Mouse (Mus musculus) skeletal muscle tissue, adult 2 months (tissue): Measurements from ENCODE around the gene Krt7.
A peak's percentile ranks its signal among the peaks of the same experiment; 100 is the strongest.

Source experiments
- DNase-seq: peaks from one replicate; pipeline ENCODE4 v3.0.0-alpha.2; 2012; ENCODE audit warnings: low read depth, low spot score

Krt7 gene

GRCm38 (mm10) chr15:101375956-101376775, 34.7 kb upstream of the Krt7 start:
- no peak for DNase-seq

- DNase-seq, result no peak
Measured at GRCm38 (mm10) chr15:101376776-101377061, 34.1 kb upstream of the Krt7 start.

- DNase-seq, result no peak
Measured at GRCm38 (mm10) chr15:101378646-101379045, 32.2 kb upstream of the Krt7 start.

DNA sequence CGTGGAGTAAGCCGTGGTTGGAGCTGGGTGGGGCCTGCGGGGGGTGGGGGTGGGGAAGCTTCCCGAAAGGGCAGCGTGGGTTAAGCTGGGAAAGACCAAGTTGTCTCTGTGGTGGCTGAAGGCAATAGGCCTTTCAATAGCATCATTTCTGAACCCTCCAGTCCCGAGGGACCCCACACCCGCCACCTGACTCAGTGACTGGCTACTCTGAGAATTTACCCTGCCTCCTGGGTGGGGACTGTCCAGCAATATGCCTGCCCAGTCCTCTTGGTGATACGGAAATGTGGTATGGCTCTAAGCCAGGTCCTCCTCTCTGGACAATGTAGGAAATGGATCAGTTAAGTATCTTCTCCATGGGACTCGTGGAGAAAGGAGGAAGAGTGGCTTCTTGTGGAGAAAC, 29.1 kb upstream of the Krt7 start:
- peak; percentile 80 for DNase-seq

- peak; percentile 76 for DNase-seq
Measured at GRCm38 (mm10) chr15:101382811-101383210, 28.0 kb upstream of the Krt7 start.

DNA sequence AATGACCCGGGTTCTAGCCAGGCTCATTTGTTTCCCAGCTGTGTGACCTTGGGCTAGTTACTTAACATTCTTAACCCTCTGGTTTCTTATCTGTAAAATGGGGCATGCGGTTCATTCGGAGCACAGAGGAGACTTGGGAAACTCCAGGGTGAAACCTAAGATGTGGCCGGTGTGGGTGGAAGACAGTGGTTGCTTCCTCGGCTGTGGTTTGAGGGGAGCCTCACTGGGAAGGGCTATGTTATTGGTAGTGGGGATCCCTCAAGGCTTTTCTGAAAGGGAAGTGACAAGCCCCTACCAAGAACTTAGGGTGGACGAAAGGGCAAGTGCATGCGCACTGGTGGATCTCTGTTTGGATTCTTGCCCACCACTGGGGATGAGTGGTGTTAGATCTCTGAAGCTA, 26.2 kb upstream of the Krt7 start:
- DNase-seq, result no peak

- peak; percentile 84 for DNase-seq
Measured at GRCm38 (mm10) chr15:101385064-101385463, 25.8 kb upstream of the Krt7 start.

DNA sequence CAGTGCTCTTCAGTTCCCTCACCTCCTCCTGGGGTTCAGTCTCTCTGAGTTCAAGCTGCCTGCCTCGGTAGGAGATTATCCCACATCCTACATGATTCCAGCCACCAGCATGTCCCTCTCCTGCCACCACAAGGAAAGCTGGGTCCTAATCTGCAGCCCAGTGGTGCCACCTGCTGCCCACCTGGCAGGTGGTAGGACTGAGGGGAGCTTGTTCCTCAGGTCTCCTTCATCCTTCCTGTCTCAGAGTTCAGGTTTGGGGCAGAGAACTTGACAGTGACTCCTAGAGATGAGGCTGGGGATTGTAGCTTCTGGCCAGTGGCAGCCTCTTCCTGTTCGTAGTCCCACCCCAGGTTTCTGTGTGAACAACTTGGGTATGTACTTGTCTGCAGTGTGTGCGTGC, 23.7 kb upstream of the Krt7 start:
- no peak for DNase-seq

DNA sequence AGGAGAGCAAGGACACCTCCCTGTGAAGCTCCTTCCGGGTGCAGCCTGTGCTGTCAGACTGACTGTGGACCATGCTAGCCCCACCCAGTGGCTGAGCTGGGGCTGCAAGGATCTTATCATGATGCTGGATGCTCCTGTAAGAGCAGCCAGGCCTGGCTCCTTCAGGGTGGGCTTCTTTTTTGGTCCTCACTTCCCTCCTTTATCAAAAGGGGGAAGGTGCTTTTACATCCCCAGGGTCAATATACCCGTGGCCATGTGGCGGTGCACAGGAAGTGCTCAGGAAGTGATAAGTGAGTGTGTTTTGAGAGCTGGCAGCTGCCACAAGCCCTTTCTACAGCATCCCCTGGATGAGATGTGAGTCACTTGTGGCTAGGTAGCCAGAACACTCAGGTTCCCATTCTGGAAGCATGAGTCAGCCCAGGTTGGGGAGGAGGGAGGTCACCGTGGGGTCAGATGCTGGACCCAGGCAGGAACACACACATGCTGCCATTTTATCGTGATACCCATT, 22.8 kb upstream of the Krt7 start:
- DNase-seq, result no peak

DNA sequence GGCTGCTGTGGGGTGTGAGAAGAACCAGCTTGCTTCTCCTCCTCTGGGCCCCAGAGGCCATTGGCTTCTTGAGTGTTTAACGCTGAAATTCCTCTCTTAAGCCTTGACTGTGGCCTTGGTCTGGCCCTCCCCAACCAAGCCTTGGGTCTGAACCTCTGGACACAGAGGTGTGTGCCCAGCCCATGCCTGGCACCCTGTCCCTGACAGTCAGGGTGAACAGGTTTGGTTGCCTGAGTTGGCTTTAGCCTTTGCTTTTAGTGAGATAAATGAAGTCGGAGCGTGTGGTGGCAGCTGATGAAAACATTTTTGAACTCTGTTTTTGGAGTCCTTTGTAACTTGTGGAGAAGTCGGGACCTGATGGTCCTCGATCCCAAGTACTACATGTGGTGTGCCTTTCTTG, 20.6 kb upstream of the Krt7 start:
- DNase-seq, result no peak

- DNase-seq, result no peak
Measured at GRCm38 (mm10) chr15:101392251-101392650, 18.6 kb upstream of the Krt7 start.

- DNase-seq, result no peak
Measured at GRCm38 (mm10) chr15:101394908-101395307, 15.9 kb upstream of the Krt7 start.

GRCm38 (mm10) chr15:101396466-101396865, 14.4 kb upstream of the Krt7 start:
- no peak for DNase-seq

GRCm38 (mm10) chr15:101396921-101397320, 13.9 kb upstream of the Krt7 start:
- no peak for DNase-seq

- DNase-seq, result no peak
Measured at GRCm38 (mm10) chr15:101397683-101398082, 13.2 kb upstream of the Krt7 start.

DNA sequence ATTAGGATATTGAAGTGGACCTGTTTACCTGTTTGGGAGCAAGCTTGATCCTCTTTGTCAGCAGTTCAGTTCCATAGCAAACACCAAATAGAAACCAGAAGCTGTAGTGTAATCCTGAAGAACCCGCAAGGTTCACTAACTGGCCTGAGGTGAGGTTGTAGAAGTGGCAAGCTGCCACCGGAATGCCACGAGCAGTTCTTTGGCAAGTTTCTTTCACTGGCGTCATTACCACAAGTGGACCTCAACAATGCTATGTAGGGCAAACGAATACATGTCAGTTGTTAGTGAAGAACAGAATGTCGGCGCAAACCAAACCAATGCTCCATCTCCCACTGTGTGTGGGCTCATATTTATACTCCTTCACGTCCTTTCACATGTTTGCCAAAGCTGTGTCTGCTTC, 12.6 kb upstream of the Krt7 start:
- no peak for DNase-seq

- DNase-seq, result no peak
Measured at GRCm38 (mm10) chr15:101412188-101412587, 1.3 kb downstream of the Krt7 start.

- DNase-seq, result peak; percentile 20
Measured at GRCm38 (mm10) chr15:101413916-101414635, 3.2 kb downstream of the Krt7 start.

- no peak for DNase-seq
Measured at GRCm38 (mm10) chr15:101414807-101415565, 4.1 kb downstream of the Krt7 start.

DNA sequence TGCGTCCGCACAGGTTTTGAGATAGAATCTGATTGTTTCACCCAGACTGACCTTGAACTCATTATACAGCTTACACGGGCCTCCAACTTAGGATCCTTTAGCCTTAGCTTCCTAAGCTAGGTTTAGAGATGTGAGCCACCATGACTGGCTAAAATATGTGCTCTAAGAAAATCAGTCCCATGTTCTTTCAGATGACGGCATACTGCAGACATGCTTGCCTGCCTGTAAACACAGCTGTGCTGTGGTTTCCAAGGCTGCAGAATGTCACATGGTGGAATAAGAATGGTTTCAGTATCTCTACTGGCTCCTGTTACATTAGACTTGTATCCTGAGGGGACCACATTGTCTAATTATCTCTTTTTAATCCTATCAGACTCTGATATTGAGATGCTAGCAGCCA, 8.1 kb downstream of the Krt7 start:
- DNase-seq, result peak; percentile 12

DNA sequence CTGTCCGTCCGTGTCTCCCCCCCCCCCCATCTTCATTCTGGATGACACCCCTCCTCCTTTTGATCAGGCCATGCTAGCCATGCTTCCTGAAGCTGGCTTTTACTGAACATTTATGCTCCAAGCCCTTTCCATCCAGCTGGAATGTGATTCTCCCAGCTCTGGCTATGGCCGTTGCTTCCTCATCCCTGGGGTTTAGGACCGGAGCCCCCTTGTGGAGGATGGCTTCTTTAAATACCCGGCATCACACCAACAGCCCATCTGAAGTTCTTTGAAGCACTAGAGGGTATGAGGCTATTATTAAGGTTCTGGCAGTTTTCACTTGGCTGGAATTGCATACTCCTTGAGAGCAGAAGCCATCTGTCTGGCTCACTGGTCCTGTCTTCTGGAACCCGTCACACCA, 10.1 kb downstream of the Krt7 start:
- no peak for DNase-seq

- DNase-seq, result no peak
Measured at GRCm38 (mm10) chr15:101424914-101425313, 14.1 kb downstream of the Krt7 start.
